Mouse (Mus musculus) left cerebral cortex, postnatal 10 days (tissue): Measurements from ENCODE around the gene Trim72. TPM values are rescaled to one million over a fixed set of nuclear protein-coding genes. Genes with fewer than 3 reads are reported as not detected.

ENCODE experiments used
- DNase-seq, 2 experiments: peaks; one replicate each; pipeline ENCODE4 v3.0.0; 2021 to 2022; ENCODE audit warnings: low spot score in 2 of 2, mixed read lengths in 1 of 2; ENCODE audit errors: extremely low spot score in 1 of 2
- intact Hi-C: fragments of 180-260 bp; cut with DNase I; formaldehyde crosslinking; loops from one replicate; pipeline ENCODE4 v1.15.1; 2025
- total RNA-seq, 2 experiments: library from RNA; stranded (reverse); gene quantifications; 2 replicates each; pipeline ENCODE4 v1.2.3; 2021

Gene Trim72
- total RNA-seq, 2 experiments from 2014 or later: 0.39 to 0.62 TPM

- intact Hi-C loops: no loop called here
- DNase-seq: no peak
These were observed 40.5 kb downstream of the Trim72 start for GRCm38 (mm10) chr7:128044142-128044785.

GRCm38 (mm10) chr7:128045640-128046039 lies 41.9 kb downstream of the Trim72 start:
- DNase-seq: no peak
- intact Hi-C loops: no loop called here

- intact Hi-C loops: no loop called here
- peak in 1 of 2 experiments; percentile 7 for DNase-seq
These were observed 45.1 kb downstream of the Trim72 start for GRCm38 (mm10) chr7:128048819-128049218.

GRCm38 (mm10) chr7:128049254-128049653 lies 45.5 kb downstream of the Trim72 start:
- intact Hi-C loops: no loop called here

GRCm38 (mm10) chr7:128050739-128051138 lies 47.0 kb downstream of the Trim72 start:
- no peak for DNase-seq
- intact Hi-C loops: no loop called here

More at GRCm38 (mm10) chr7:128049254-128049653, 45.5 kb downstream of the Trim72 start:
- no peak for DNase-seq

- peak; percentile 2 to 25 for DNase-seq
- intact Hi-C loops: no loop called here
These were observed 49.3 kb downstream of the Trim72 start for GRCm38 (mm10) chr7:128053061-128053460.

GRCm38 (mm10) chr7:128056917-128057444 lies 53.2 kb downstream of the Trim72 start:
- intact Hi-C loops: no loop called here
- DNase-seq: no peak

- no peak for DNase-seq
These were observed 54.1 kb downstream of the Trim72 start for GRCm38 (mm10) chr7:128057860-128058259.

GRCm38 (mm10) chr7:128058576-128058975 lies 54.8 kb downstream of the Trim72 start:
- intact Hi-C loops: no loop called here
- DNase-seq: no peak

More at GRCm38 (mm10) chr7:128057860-128058259, 54.1 kb downstream of the Trim72 start:
- intact Hi-C loops: no loop called here

- intact Hi-C loops: no loop called here
- DNase-seq: no peak
These were observed 55.3 kb downstream of the Trim72 start for GRCm38 (mm10) chr7:128059091-128059490.

Other genes starting within 250 kb of the Trim72 start
- gene Orai3, start 234.1 kb upstream of the Trim72 start, total RNA-seq: 10 to 100 TPM; 17.4 to 19.6 TPM
- 10 to 100 TPM; 35.0 to 40.9 TPM for gene Setd1a, start 227.3 kb upstream of the Trim72 start, total RNA-seq
- gene Gm49388, start 218.3 kb upstream of the Trim72 start, total RNA-seq: 1 to 10 TPM; 3.0 to 4.7 TPM
- 1 to 10 TPM; 2.4 to 4.5 TPM for gene Hsd3b7, start 203.3 kb upstream of the Trim72 start, total RNA-seq
- 10 to 100 TPM; 48.0 to 52.9 TPM for gene Stx4a, start 179.7 kb upstream of the Trim72 start, total RNA-seq
- gene Stx1b, start 179.4 kb upstream of the Trim72 start, total RNA-seq: 100 to 1,000 TPM; 340 to 347 TPM
- 10 to 100 TPM; 24.7 to 24.8 TPM for gene Zfp646, start 127.7 kb upstream of the Trim72 start, total RNA-seq
- gene Zfp668, start 127.1 kb upstream of the Trim72 start, total RNA-seq: 10 to 100 TPM; 23.3 to 26.0 TPM
- gene Prss53, start 113.0 kb upstream of the Trim72 start, total RNA-seq: under 1 TPM; 0.49 to 0.73 TPM
- gene Gm21974, start 108.5 kb upstream of the Trim72 start, total RNA-seq: not detected
- 10 to 100 TPM; 23.9 to 24.6 TPM for gene Vkorc1, start 108.3 kb upstream of the Trim72 start, total RNA-seq
- gene Bckdk, start 99.9 kb upstream of the Trim72 start, total RNA-seq: 10 to 100 TPM; 43.0 to 43.2 TPM
- gene Kat8, start 91.4 kb upstream of the Trim72 start, total RNA-seq: 10 to 100 TPM; 24.2 to 26.9 TPM
- under 1 TPM; 0.64 to 0.81 TPM for gene Prss8, start 73.8 kb upstream of the Trim72 start, total RNA-seq
- gene Prss36, start 57.2 kb upstream of the Trim72 start, total RNA-seq: 10 to 100 TPM; 12.2 to 14.4 TPM
- gene Fus, start 36.5 kb upstream of the Trim72 start, total RNA-seq: 100 to 1,000 TPM; 387 to 389 TPM
- gene Pycard, start 10.1 kb upstream of the Trim72 start, total RNA-seq: 1 to 10 TPM; 3.7 to 5.5 TPM
- 1 to 10 TPM; 8.5 to 8.7 TPM for gene Itgam, start 58.7 kb downstream of the Trim72 start, total RNA-seq
- under 1 TPM in 1 of 2 experiments, not detected in 1; 0.09 TPM for gene Gm49368, start 58.7 kb downstream of the Trim72 start, total RNA-seq
- under 1 TPM in 1 of 2 experiments, not detected in 1; 0.30 TPM for gene Itgax, start 125.6 kb downstream of the Trim72 start, total RNA-seq
- under 1 TPM; 0.14 to 0.17 TPM for gene Itgad, start 150.4 kb downstream of the Trim72 start, total RNA-seq
- gene Cox6a2, start 202.4 kb downstream of the Trim72 start, total RNA-seq: 1 to 10 TPM; 8.8 to 9.4 TPM
- 10 to 100 TPM; 10.8 to 11.5 TPM for gene Armc5, start 233.4 kb downstream of the Trim72 start, total RNA-seq
- 1 to 10 TPM; 3.8 to 4.1 TPM for gene 9130023H24Rik, start 234.1 kb downstream of the Trim72 start, total RNA-seq
- 10 to 100 TPM; 33.0 to 35.9 TPM for gene Tgfb1i1, start 242.9 kb downstream of the Trim72 start, total RNA-seq